Mouse (Mus musculus) gastrocnemius, adult 2 months (tissue): ENCODE measurements around the gene Sh3d19. TPM values are rescaled to one million over a fixed set of nuclear protein-coding genes. Genes with fewer than 3 reads are reported as not detected.

Experiments
- DNase-seq: peaks from one replicate; pipeline ENCODE4 v3.0.0; 2022
- H3K27ac ChIP-seq: fragments of 200-600 bp; 2 replicates; pipeline ENCODE4 v1.8.1; 2022; ENCODE audit warnings: mild to moderate bottlenecking
- H3K4me3 ChIP-seq: fragments of 200-600 bp; 2 replicates; pipeline ENCODE4 v1.8.1; 2022; ENCODE audit warnings: mild to moderate bottlenecking, moderate library complexity
- CTCF ChIP-seq: fragments of 200-600 bp; IDR thresholded peaks from 2 replicates; pipeline ENCODE4 v1.8.1; 2022; ENCODE audit warnings: antibody characterized with exemption, mild to moderate bottlenecking, moderate library complexity
- intact Hi-C: fragments of 180-260 bp; cut with DNase I; formaldehyde crosslinking; loops from one replicate; pipeline ENCODE4 v1.15.1; 2025
- total RNA-seq, 2 experiments: library from RNA; stranded (reverse); gene quantifications; 2 replicates each; pipeline ENCODE4 v1.2.3; 2021

Gene Sh3d19
- total RNA-seq, 2 experiments from 2014 or later, result 12.5 to 13.2 TPM

DNA sequence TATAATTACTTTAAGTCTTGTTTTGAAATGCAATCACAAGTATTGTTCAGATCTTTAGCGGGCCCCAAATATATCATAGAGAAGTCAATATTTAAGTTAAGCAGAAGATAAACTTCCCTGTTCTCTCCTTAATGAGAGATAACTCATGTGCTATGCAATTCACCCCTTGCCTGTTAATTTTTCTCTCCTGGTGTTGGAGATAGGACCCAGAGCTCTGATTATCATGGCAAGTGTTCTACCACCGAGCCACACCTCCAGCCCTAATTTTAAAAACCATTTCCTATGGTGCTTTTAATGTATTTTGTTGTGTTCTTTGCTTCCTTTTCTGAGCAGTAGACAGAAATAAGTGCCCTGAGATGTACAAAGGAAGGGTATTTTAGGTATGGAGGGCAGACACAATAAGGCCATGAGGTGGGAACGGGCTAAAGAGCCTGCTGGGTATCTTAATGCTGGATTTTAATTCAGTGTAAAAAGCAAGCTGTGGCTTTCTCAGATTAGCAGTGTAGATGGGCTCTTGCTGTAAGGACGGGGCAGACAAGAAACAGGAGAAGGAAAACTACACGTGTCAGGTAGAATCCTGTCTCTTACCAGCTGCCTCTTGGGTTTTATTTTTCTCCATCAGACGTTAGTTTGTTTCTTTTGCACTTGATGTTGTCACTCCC is 20.4 kb downstream of the Sh3d19 start:
- TF ChIP-seq CTCF, result no peak
- DNase-seq, result no peak
- no peak overlapping the region for H3K27ac ChIP-seq
- H3K4me3 ChIP-seq, result no peak overlapping the region
- intact Hi-C loops, result no loop called here

DNA sequence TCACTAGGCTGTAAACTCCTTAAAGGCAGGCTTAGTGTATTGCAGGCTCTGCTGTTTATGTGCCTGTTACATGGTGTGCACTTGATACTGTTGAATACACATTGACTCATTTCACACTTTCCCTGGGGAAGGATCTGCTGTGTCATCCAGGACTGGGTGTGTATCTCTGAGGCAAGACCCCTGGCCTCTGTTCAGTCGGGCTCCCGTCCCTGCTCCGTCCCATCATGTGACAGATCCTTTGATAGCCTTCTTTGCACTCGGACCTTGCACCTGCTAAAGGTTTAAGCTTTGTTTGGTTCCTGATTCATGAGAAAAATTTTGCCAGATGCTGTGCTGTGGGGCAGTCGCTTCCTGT is 20.9 kb downstream of the Sh3d19 start:
- Histone ChIP-seq H3K27ac (no peak overlapping the region), H3K4me3 (no peak overlapping the region)
- no peak for TF ChIP-seq CTCF
- DNase-seq, result peak; percentile 26
- intact Hi-C loops, result no loop called here

DNA sequence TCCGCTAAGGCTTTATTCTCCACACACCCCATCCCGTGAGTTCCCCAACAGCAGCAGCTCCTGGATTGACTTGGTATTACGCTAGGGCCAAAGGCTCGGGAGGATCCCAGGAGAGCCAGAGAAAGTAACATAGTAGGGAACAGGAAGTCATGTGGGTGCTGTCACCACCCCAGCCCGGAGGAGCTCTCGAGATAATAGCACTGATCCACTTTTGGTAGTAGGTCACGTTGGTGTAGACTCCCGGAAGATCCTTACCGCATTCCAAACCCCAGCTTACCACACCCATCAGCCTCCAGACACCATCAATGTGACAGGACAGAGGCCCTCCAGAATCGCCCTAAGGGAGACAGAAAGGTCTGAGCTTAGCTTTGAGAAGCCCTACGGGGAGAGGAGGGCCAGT is 22.8 kb downstream of the Sh3d19 start:
- peak overlapping the region; percentile 38 for H3K4me3 ChIP-seq
- TF ChIP-seq CTCF, result no peak
- intact Hi-C loops, result no loop called here
- peak overlapping the region; percentile 63 for H3K27ac ChIP-seq
- peak; percentile 31 for DNase-seq

DNA sequence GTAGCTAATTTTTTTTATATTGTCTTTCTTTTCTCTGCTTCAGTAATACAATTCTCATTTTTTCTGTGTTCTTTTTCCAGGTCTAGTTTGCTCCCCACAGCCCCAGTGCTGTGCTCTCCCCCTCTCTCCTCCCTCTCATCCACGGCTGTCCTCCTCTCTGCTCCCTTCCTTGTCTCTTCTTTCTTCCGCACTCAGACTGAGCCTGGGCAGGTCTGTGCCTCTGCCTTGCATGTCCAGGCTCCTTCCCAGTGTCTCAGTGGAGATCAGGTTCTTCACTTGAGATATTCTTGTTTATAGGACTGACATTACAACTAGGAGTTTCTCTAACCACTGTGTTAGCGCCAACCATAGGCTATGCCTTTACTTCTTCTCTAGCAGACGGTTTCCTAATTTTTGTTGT is 23.7 kb downstream of the Sh3d19 start:
- Histone ChIP-seq H3K4me3 (no peak overlapping the region), H3K27ac (no peak overlapping the region)
- no peak for DNase-seq
- TF ChIP-seq CTCF, result no peak
- intact Hi-C loops, result no loop called here

DNA sequence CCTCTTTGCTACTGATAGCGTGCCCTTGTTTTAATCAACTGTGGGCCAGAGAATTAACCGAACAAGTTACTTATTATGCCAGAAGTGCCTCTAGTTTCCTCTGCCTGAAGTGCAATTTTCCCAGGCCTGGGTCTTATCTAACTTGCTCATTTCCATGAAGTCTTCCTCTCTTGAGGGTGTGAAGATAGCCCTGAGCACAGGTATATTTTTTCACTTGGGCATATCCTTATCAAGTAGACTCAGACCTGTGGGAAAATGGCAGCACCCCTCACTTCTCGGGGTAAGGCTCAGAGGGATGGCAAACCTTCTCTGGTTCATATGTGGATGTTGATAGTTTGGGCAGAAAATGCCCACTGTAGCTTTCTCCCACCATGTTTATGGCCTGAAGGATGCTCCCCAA is 30.4 kb downstream of the Sh3d19 start:
- H3K4me3 ChIP-seq, result no peak overlapping the region
- no peak for DNase-seq
- no peak overlapping the region for H3K27ac ChIP-seq
- intact Hi-C loops, result no loop called here
- TF ChIP-seq CTCF, result no peak

DNA sequence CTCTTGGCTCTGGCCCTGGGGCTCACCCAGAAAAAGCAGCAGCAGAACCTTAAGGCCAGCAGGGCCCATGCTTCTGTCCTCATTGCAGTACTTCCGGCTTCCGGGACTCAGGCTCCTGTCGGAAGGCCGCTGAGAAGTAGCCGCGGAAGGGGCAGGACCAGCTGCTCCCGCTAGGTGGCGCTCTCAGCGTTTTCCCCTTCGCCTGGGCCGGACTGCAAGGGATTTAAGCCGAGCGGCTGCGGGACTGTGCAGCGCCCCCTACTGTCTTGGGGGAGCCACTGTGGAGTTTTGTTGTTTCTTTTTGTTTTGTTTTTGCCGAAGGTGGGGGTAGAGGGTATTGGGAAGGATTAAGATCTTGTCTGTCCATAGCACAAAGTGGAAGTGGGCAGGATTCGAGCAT is 31.5 kb downstream of the Sh3d19 start, which contains the start of gene Prss48:
TSS of gene Prss48 (minus strand) at position 69 of the 400 bp plus-strand sequence.
- intact Hi-C loops, result no loop called here
- peak; percentile 30 for DNase-seq
- TF ChIP-seq CTCF, result peak; percentile 40
- H3K27ac ChIP-seq, result no peak within 1 kb of the TSS
- no peak within 1 kb of the TSS for H3K4me3 ChIP-seq

DNA sequence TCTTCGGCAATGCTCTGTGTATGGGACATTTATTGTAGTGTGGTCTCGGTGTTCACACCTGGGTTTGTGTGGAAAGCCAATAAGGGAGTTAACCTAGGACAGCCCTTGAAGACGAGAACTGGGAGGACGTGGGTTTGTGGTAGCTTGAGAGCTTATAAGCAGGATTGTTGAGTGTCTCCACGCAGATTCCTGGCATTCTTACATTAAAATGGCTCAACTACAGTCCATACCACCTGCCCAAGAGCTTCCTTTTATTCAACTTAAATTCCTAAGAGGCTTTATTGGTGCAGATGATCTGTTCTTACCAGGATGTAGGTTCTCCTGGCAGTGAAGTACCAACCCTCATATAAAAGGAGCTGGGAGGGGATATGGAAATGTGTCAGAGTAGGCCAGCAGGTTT is 32.0 kb downstream of the Sh3d19 start:
- Histone ChIP-seq H3K4me3 (no peak overlapping the region), H3K27ac (no peak overlapping the region)
- no peak for DNase-seq
- no peak for TF ChIP-seq CTCF
- intact Hi-C loops, result no loop called here

DNA sequence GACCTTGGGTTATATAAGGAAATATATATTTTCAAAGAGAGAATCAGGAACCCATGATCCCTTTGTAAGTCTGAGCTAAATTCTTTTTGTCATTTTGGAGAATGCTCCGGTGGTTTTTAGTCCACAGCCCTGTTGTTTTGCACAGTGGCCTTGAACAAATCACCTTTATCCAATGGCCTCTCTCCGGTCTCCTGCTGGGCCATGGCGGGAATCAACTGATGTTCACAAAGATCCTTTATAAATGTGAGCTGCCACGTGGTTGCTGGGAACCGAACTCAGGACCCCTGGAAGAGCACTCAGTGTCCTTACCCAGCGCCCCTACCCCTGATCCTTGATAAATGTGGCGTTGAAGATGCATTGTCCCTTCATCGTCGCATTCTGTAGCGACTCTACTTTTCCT is 33.8 kb downstream of the Sh3d19 start:
- no peak overlapping the region for H3K27ac ChIP-seq
- no peak for TF ChIP-seq CTCF

DNA sequence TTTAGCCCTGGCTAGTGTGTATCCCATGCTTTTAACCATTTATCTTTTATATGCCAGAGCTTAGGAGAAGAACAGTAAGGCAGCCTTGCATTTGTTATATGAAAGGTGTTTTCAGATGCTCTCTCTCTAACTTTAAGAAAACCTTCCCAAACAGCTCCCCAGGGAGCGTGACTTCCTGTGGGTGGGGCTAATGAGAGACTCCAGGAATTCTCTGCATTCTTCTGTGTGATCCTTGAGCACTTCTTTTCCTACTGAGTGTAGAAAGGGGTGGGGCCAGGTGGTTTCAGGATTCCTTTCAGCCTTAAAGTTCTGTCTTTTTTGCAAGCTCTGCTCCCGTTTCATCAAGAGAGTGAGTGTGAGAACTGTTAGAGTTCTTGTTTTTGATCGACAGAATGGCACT is 39.7 kb downstream of the Sh3d19 start:
- H3K27ac ChIP-seq, result no peak overlapping the region
- no peak overlapping the region for H3K4me3 ChIP-seq
- intact Hi-C loops, result no loop called here
- no peak for DNase-seq
- no peak for TF ChIP-seq CTCF

More for the DNA sequence above, 33.8 kb downstream of the Sh3d19 start:
- intact Hi-C loops, result no loop called here
- no peak for DNase-seq
- no peak overlapping the region for H3K4me3 ChIP-seq

DNA sequence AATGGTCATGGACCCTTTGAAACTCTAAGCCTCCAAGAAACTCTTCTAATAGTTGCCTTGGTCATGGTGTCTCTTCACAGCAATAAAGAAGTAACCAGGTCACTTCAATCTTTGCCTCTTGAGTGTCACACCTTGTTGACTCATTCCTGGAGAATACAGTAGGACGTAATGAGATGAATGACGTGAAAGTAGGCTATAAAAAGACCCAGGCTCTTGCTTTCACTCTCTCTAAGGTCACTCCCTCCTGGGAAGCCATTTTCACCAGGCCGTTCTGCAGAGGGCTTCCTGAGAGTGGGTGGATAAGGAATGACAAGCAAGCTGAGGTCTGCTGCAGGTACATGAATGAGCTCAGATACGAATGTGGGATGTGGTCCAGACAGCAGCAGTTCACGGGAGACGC is 40.5 kb downstream of the Sh3d19 start:
- intact Hi-C loops, result no loop called here
- no peak for DNase-seq
- Histone ChIP-seq H3K27ac (no peak overlapping the region), H3K4me3 (no peak overlapping the region)
- TF ChIP-seq CTCF, result no peak

DNA sequence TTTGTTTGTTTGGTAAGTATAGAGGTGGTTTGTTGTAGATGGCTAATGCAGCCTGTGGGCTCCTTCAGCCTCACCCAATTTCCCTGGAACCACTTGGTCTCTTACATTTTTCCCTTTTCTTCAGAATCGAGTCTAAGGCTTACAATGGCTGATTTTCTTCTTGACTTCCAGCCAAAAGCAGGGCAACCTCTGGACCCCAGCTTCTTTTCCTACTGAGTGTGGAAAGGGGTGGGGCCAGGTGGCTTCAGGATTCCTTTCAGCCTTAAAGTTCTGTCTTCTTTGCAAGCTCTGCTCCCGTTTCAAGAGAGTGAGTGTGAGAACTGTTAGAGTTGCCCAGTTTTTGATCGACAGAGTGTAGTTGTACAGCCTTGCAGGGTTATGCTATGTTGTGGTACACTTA is 40.9 kb downstream of the Sh3d19 start:
- DNase-seq, result no peak
- H3K27ac ChIP-seq, result no peak overlapping the region
- intact Hi-C loops, result no loop called here
- no peak overlapping the region for H3K4me3 ChIP-seq
- no peak for TF ChIP-seq CTCF

DNA sequence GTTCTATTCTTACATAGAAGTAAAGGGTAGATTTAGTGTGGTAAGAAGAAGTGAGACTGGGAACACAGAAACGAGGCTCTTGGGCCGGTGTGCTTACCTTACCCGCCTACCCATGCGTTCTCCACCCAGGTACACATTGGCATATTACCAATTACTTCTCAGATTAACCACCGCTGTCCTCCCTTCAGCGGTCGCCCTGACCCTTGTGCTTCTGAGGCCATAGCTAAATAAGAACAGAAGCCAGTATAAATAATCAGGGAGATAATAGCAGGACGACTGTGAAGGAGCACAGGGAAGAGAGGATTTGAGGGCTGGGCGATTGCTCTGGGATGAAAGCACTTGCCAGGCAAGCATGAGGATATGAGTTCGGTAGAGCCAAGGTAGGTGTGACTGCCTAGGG is 42.9 kb downstream of the Sh3d19 start:
- TF ChIP-seq CTCF, result no peak
- no peak overlapping the region for H3K27ac ChIP-seq
- H3K4me3 ChIP-seq, result no peak overlapping the region
- no peak for DNase-seq
- intact Hi-C loops, result no loop called here

DNA sequence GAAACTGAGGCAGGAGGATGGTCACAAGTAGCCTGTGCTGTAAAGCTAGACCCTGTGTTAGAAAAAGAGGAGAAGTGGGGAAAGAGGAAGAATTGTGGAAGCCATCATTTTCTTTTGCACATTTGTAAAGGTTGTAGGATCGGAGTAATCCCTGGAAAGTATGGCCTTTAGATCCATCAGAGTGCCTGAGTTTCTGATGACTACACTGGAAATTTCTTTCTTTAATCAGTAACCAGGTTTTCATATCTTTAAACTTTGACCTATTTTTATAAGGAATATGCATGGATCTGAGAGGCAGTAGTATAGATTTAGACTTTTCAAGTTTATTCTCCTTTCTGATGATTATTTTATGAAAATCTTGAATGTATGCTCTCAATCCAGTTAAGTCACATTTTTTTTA is 46.1 kb downstream of the Sh3d19 start:
- no peak for DNase-seq
- Histone ChIP-seq H3K4me3 (no peak overlapping the region), H3K27ac (no peak overlapping the region)
- intact Hi-C loops, result no loop called here
- TF ChIP-seq CTCF, result no peak

DNA sequence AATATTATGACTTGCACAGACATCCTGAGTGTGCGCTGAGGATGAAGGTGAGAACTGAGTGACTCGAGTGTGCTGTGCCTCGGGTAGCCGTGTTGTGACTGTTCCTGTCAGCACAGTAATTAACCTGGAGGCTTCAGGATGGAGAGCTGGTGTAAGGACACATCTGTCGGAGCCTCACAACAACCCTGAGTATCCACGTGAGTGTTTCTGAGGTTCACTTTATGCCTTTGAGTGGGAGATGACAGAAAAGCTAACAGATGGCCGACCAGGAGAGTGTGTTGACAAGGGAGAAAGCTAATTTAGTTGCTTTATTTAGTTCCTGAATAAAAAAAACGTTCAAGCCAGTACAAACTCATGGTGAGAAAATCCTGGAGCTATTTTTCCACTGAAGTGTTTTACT is 46.6 kb downstream of the Sh3d19 start:
- no peak for DNase-seq
- intact Hi-C loops, result no loop called here
- TF ChIP-seq CTCF, result no peak
- no peak overlapping the region for H3K4me3 ChIP-seq
- H3K27ac ChIP-seq, result no peak overlapping the region
